In genomic region chr13:58467097-58467642, GRCm38 (mm10) we compare ENCODE assay signal across 26 mouse cellular contexts.
DNase-seq lines count a peak whose midpoint lies in the region; ATAC-seq lines count a peak whose summit lies in the region.
"Had no signal": no experiment of that assay in that cellular context is flagged by ENCODE, and none has a peak within 500 bp of the region (broad histone marks: within the 10 kb centered on the region; RNA-seq: fewer than 3 reads in every experiment).

No protein-coding gene starts in this region.

- intact Hi-C loops in gastrocnemius, postnatal 14 days (cut with DNase I; ENCODE audit: low total_unique reads) = no loop called here
- intact Hi-C loops in gastrocnemius, postnatal 36 days (cut with DNase I) = no loop called here

- WGBS in stomach, embryonic 14.5 days = 70% methylated on average over 10 of the region's 10 CpGs
- 89% methylated on average over 10 of the region's 10 CpGs for WGBS in neural tube, embryonic 15.5 days

- ATAC-seq in stomach, embryonic 14.5 days (ENCODE audit: insufficient number of reproducible peaks, insufficient read depth, low FRiP score, low read depth) = 0 out of 2 replicates have a peak, but pooled peaks have one; percentile 42
- no peak for ATAC-seq in neural tube, embryonic 15.5 days (ENCODE audit: low FRiP score)
- ATAC-seq: forebrain, embryonic 13.5 days; inflammation-experienced regulatory T-cells, adult 6 months; midbrain, embryonic 15.5 days had no signal

- no peaks in the 10 kb centered on the region for H3K9me3 ChIP-seq in stomach, embryonic 14.5 days (ENCODE audit: control insufficient read depth, low read depth, low read length)
- H3K9me3 ChIP-seq in neural tube, embryonic 15.5 days (replicated peaks) = no peaks in the 10 kb centered on the region
- H3K9me3 ChIP-seq: forebrain, embryonic 13.5 days; kidney, embryonic 15.5 days; liver, embryonic 13.5 days; midbrain, embryonic 15.5 days; neural tube, embryonic 13.5 days had no signal

- H3K4me2 ChIP-seq in stomach, embryonic 14.5 days (replicated peaks; ENCODE audit: low read depth, low read length) = no peak overlapping the region
- H3K4me2 ChIP-seq in neural tube, embryonic 15.5 days = no peak overlapping the region
- H3K4me2 ChIP-seq: forebrain, embryonic 13.5 days; hindbrain, embryonic 14.5 days; kidney, embryonic 15.5 days; liver, embryonic 13.5 days; midbrain, embryonic 15.5 days; neural tube, embryonic 13.5 days had no signal

- DNase-seq in gastrocnemius, postnatal 14 days = peak; percentile 33
- DNase-seq in gastrocnemius, postnatal 36 days = no peak
- peak; percentile 50 for DNase-seq in Muller cell, postnatal 12 days (ENCODE audit: inconsistent ontology term)
- DNase-seq in fibroblast of lung, adult 2 months (ENCODE audit: low read depth) = peak; percentile 57
- DNase-seq in cerebellum, adult 18-20 months = no peak
- no peak for DNase-seq in layer of hippocampus, postnatal 10 days (ENCODE audit: low spot score in 2 of 2)
- DNase-seq: adrenal gland, postnatal 14 days; cerebellum, adult 8-10 months; heart, postnatal 4 days; kidney, postnatal 4 days; liver, embryonic 13.5 days; lung, adult 2 months; lung, postnatal 14 days; right cerebral cortex, postnatal 14 days; spleen, adult 18-20 months; thymus, adult 2 months; thymus, postnatal 4 days had no signal

- H3K9ac ChIP-seq in stomach, embryonic 14.5 days (replicated peaks; ENCODE audit: low read depth, low read length) = no peak overlapping the region
- H3K9ac ChIP-seq in neural tube, embryonic 15.5 days (replicated peaks) = no peak overlapping the region
- H3K9ac ChIP-seq: forebrain, embryonic 13.5 days; hindbrain, embryonic 14.5 days; kidney, embryonic 15.5 days; liver, embryonic 13.5 days; midbrain, embryonic 15.5 days; neural tube, embryonic 13.5 days had no signal

- no peak overlapping the region for H3K4me3 ChIP-seq in stomach, embryonic 14.5 days (ENCODE audit: low read depth, low read length)
- H3K4me3 ChIP-seq in neural tube, embryonic 15.5 days (replicated peaks) = no peak overlapping the region
- H3K4me3 ChIP-seq: erythroblast, embryonic 14.5 days; forebrain, embryonic 13.5 days; kidney, embryonic 15.5 days; liver, embryonic 13.5 days; midbrain, embryonic 15.5 days; neural tube, embryonic 13.5 days had no signal

- no peaks in the 10 kb centered on the region for H3K4me1 ChIP-seq in stomach, embryonic 14.5 days (ENCODE audit: control insufficient read depth, insufficient read depth, low read length)
- peaks cover 23% of the 10 kb centered on the region for H3K4me1 ChIP-seq in neural tube, embryonic 15.5 days

- H3K36me3 ChIP-seq in stomach, embryonic 14.5 days (ENCODE audit: control insufficient read depth, insufficient read depth, low read length) = no peaks in the 10 kb centered on the region
- no peaks in the 10 kb centered on the region for H3K36me3 ChIP-seq in neural tube, embryonic 15.5 days
- H3K36me3 ChIP-seq: kidney, embryonic 15.5 days; liver, embryonic 13.5 days; midbrain, embryonic 15.5 days; neural tube, embryonic 13.5 days had no signal

- no peaks in the 10 kb centered on the region for H3K27me3 ChIP-seq in stomach, embryonic 14.5 days (ENCODE audit: control insufficient read depth, insufficient read depth, low read length)
- H3K27me3 ChIP-seq in neural tube, embryonic 15.5 days (replicated peaks) = no peaks in the 10 kb centered on the region
- H3K27me3 ChIP-seq: midbrain, embryonic 15.5 days had no signal

- peak overlapping the region; percentile 61; the same call in 1 of the 2 replicates for H3K27ac ChIP-seq in stomach, embryonic 14.5 days (ENCODE audit: low read length)
- no peak overlapping the region for H3K27ac ChIP-seq in neural tube, embryonic 15.5 days (replicated peaks)
- H3K27ac ChIP-seq: forebrain, embryonic 13.5 days; hindbrain, embryonic 14.5 days; kidney, embryonic 15.5 days; liver, embryonic 13.5 days; midbrain, embryonic 15.5 days; neural tube, embryonic 13.5 days had no signal

Comparison
In these comparisons a context has a peak if more than half of its experiments do, and no peak if none do; other contexts are left out.
1. DNase-seq: peak in gastrocnemius, postnatal 14 days (single experiment), Muller cell, postnatal 12 days (single experiment) and fibroblast of lung, adult 2 months (single experiment); none in gastrocnemius, postnatal 36 days (0 of 2), cerebellum, adult 18-20 months (0 of 2) and layer of hippocampus, postnatal 10 days (0 of 2).